Mouse (Mus musculus) forebrain, embryonic 10.5 days (tissue): ENCODE measurements at regions not wholly inside any gene's neighbourhood (a gene's known extent, or its start where the extent isn't known, plus 50 kb on each side); places are given as distances from the start of the nearest gene placed in this dataset.
"Not testable (repeated sequence)": the region's sequence is repeated elsewhere in the genome, so short reads cannot be mapped to it uniquely, and the experiment has no call there.

Source experiments
- DNase-seq: peaks from one replicate; pipeline ENCODE4 v3.0.0-alpha.2; 2017; ENCODE audit warnings: low spot score; ENCODE audit errors: extremely low spot score
- H3K27ac ChIP-seq: fragments of 300-500 bp; sonication (generic); 2 replicates; pipeline ENCODE4 v1.5.1; 2016; ENCODE audit warnings: mild to moderate bottlenecking
- H3K27me3 ChIP-seq: fragments of 300-500 bp; sonication (generic); 2 replicates; pipeline ENCODE4 v1.6.1; 2016; ENCODE audit warnings: mild to moderate bottlenecking; ENCODE audit not compliant: poor library complexity, severe bottlenecking
- H3K36me3 ChIP-seq: fragments of 300-500 bp; sonication (generic); replicated peaks from 2 replicates; pipeline ENCODE4 v1.6.1; 2016; ENCODE audit warnings: mild to moderate bottlenecking, moderate library complexity
- H3K4me1 ChIP-seq: fragments of 300-500 bp; sonication (generic); 2 replicates; pipeline ENCODE4 v1.6.1; 2016
- H3K4me3 ChIP-seq: fragments of 300-500 bp; sonication (generic); 2 replicates; pipeline ENCODE4 v1.5.1; 2016; ENCODE audit warnings: mild to moderate bottlenecking, moderate library complexity
- H3K9me3 ChIP-seq: fragments of 300-500 bp; sonication (generic); 2 replicates; pipeline ENCODE4 v1.6.1; 2016; ENCODE audit warnings: mild to moderate bottlenecking, moderate library complexity
- WGBS: fragments of 180-500 bp; shearing (Covaris S2); methylation state at CpG from one replicate; pipeline ENCODE4 v1.1.7; 2016; 5-methylcytosine and 5-hydroxymethylcytosine counted together

GRCm38 (mm10) chr1:73663546-73663945 is 460.7 kb downstream of the Tns1 start:
- Histone ChIP-seq H3K36me3 (no peaks in the 10 kb centered on the region), H3K4me3 (no peak overlapping the region), H3K27me3 (no peaks in the 10 kb centered on the region), H3K9me3 (no peaks in the 10 kb centered on the region), H3K27ac (no peak overlapping the region), H3K4me1 (no peaks in the 10 kb centered on the region)
- no peak for DNase-seq
- WGBS, result 70% methylated on average over 1 of the region's 1 CpGs

GRCm38 (mm10) chr1:73645011-73645410 is 479.2 kb downstream of the Tns1 start:
- H3K4me3 ChIP-seq, result no peak overlapping the region
- no peak for DNase-seq
- H3K27ac ChIP-seq, result peak overlapping the region; percentile 82
- H3K36me3 ChIP-seq, result no peaks in the 10 kb centered on the region
- H3K9me3 ChIP-seq, result no peaks in the 10 kb centered on the region
- no peaks in the 10 kb centered on the region for H3K27me3 ChIP-seq
- H3K4me1 ChIP-seq, result peaks cover 51% of the 10 kb centered on the region
- WGBS, result 85% methylated on average over 3 of the region's 3 CpGs

GRCm38 (mm10) chr1:73644394-73644793 is 479.9 kb downstream of the Tns1 start:
- Histone ChIP-seq H3K27me3 (no peaks in the 10 kb centered on the region), H3K4me3 (no peak overlapping the region), H3K9me3 (no peaks in the 10 kb centered on the region), H3K4me1 (peaks cover 57% of the 10 kb centered on the region), H3K27ac (peak overlapping the region; percentile 82), H3K36me3 (no peaks in the 10 kb centered on the region)
- 77% methylated on average over 5 of the region's 5 CpGs for WGBS
- DNase-seq, result no peak

GRCm38 (mm10) chr1:73643431-73643830 is 480.8 kb downstream of the Tns1 start:
- peaks cover 61% of the 10 kb centered on the region for H3K4me1 ChIP-seq
- H3K27ac ChIP-seq, result peak overlapping the region; percentile 82
- H3K4me3 ChIP-seq, result no peak overlapping the region
- no peaks in the 10 kb centered on the region for H3K9me3 ChIP-seq
- WGBS, result 65% methylated on average over 5 of the region's 5 CpGs
- H3K36me3 ChIP-seq, result no peaks in the 10 kb centered on the region
- no peak for DNase-seq
- H3K27me3 ChIP-seq, result no peaks in the 10 kb centered on the region

GRCm38 (mm10) chr1:73642691-73643109 is 481.5 kb downstream of the Tns1 start:
- Histone ChIP-seq H3K4me1 (peaks cover 61% of the 10 kb centered on the region), H3K27me3 (no peaks in the 10 kb centered on the region), H3K4me3 (no peak overlapping the region; the same call in 1 of the 2 replicates), H3K27ac (peak overlapping the region; percentile 90), H3K36me3 (no peaks in the 10 kb centered on the region), H3K9me3 (no peaks in the 10 kb centered on the region)
- 14% methylated on average over 7 of the region's 7 CpGs for WGBS
- peak; percentile 46 for DNase-seq

- Histone ChIP-seq H3K4me1 (peaks cover 61% of the 10 kb centered on the region), H3K27me3 (no peaks in the 10 kb centered on the region), H3K27ac (peak overlapping the region; percentile 90), H3K4me3 (no peak overlapping the region), H3K36me3 (no peaks in the 10 kb centered on the region), H3K9me3 (no peaks in the 10 kb centered on the region)
- WGBS, result 85% methylated on average over 8 of the region's 8 CpGs
- DNase-seq, result no peak
Observed at GRCm38 (mm10) chr1:73641456-73641855, 482.8 kb downstream of the Tns1 start.

- Histone ChIP-seq H3K27ac (peak overlapping the region; percentile 90), H3K9me3 (no peaks in the 10 kb centered on the region), H3K4me1 (peaks cover 61% of the 10 kb centered on the region), H3K27me3 (no peaks in the 10 kb centered on the region), H3K36me3 (no peaks in the 10 kb centered on the region), H3K4me3 (peak overlapping the region; percentile 22)
- WGBS, result 53% methylated on average over 12 of the region's 12 CpGs
- DNase-seq, result peak; percentile 44
Observed at GRCm38 (mm10) chr1:73640726-73641451, 483.4 kb downstream of the Tns1 start.

- 84% methylated on average over 2 of the region's 2 CpGs for WGBS
Observed at GRCm38 (mm10) chr1:73635709-73636108, 488.5 kb downstream of the Tns1 start.

GRCm38 (mm10) chr1:73634871-73635270 is 489.4 kb downstream of the Tns1 start:
- Histone ChIP-seq H3K4me3 (no peak overlapping the region), H3K36me3 (no peaks in the 10 kb centered on the region), H3K27me3 (no peaks in the 10 kb centered on the region), H3K9me3 (no peaks in the 10 kb centered on the region), H3K27ac (no peak overlapping the region), H3K4me1 (peaks cover 8% of the 10 kb centered on the region)
- DNase-seq, result no peak
- WGBS, result 93% methylated on average over 4 of the region's 4 CpGs

More at GRCm38 (mm10) chr1:73635709-73636108, 488.5 kb downstream of the Tns1 start:
- H3K36me3 ChIP-seq, result no peaks in the 10 kb centered on the region
- DNase-seq, result no peak
- no peaks in the 10 kb centered on the region for H3K27me3 ChIP-seq
- H3K4me1 ChIP-seq, result peaks cover 16% of the 10 kb centered on the region
- H3K27ac ChIP-seq, result peak overlapping the region; percentile 30; the same call in 1 of the 2 replicates
- H3K4me3 ChIP-seq, result no peak overlapping the region
- no peaks in the 10 kb centered on the region for H3K9me3 ChIP-seq

- H3K27ac ChIP-seq, result peak overlapping the region; percentile 32; the same call in 1 of the 2 replicates
- no peaks in the 10 kb centered on the region for H3K9me3 ChIP-seq
- DNase-seq, result no peak
Observed at GRCm38 (mm10) chr1:73633071-73633470, 491.2 kb downstream of the Tns1 start.

GRCm38 (mm10) chr1:73630363-73630762 is 493.9 kb downstream of the Tns1 start:
- no peaks in the 10 kb centered on the region for H3K4me1 ChIP-seq
- no peaks in the 10 kb centered on the region for H3K36me3 ChIP-seq
- H3K4me3 ChIP-seq, result no peak overlapping the region
- H3K9me3 ChIP-seq, result no peaks in the 10 kb centered on the region
- no peak for DNase-seq
- H3K27ac ChIP-seq, result no peak overlapping the region
- 74% methylated on average over 1 of the region's 1 CpGs for WGBS
- no peaks in the 10 kb centered on the region for H3K27me3 ChIP-seq

More at GRCm38 (mm10) chr1:73633071-73633470, 491.2 kb downstream of the Tns1 start:
- Histone ChIP-seq H3K27me3 (no peaks in the 10 kb centered on the region), H3K4me1 (no peaks in the 10 kb centered on the region), H3K36me3 (no peaks in the 10 kb centered on the region), H3K4me3 (no peak overlapping the region)
- WGBS, result 85% methylated on average over 1 of the region's 1 CpGs

GRCm38 (mm10) chr1:73625365-73625764 is 498.9 kb downstream of the Tns1 start:
- 84% methylated on average over 5 of the region's 5 CpGs for WGBS
- Histone ChIP-seq H3K4me3 (no peak overlapping the region), H3K9me3 (no peaks in the 10 kb centered on the region), H3K27ac (no peak overlapping the region), H3K36me3 (no peaks in the 10 kb centered on the region), H3K4me1 (no peaks in the 10 kb centered on the region), H3K27me3 (no peaks in the 10 kb centered on the region)
- no peak for DNase-seq

- H3K27me3 ChIP-seq, H3K27ac ChIP-seq, H3K4me3 ChIP-seq, DNase-seq, H3K36me3 ChIP-seq, H3K4me1 ChIP-seq, H3K9me3 ChIP-seq: not testable (repeated sequence)
- WGBS, result 86% methylated on average over 5 of the region's 5 CpGs
Observed at GRCm38 (mm10) chr1:73621121-73621520, 503.1 kb downstream of the Tns1 start.
